Mouse (Mus musculus) cerebellum, adult 2 months (tissue): ENCODE data around the gene Sh2b2. TPM values are rescaled to one million over a fixed set of nuclear protein-coding genes. Genes with fewer than 3 reads are reported as not detected.

ENCODE experiments used
- DNase-seq, 2 experiments: peaks; one replicate each; pipeline ENCODE4 v3.0.0; 2021
- H3K27ac ChIP-seq: fragments of 200-500 bp; 2 replicates; pipeline ENCODE4 v1.5.1; 2012; ENCODE audit warnings: low read length, control low read depth, inconsistent platforms; ENCODE audit not compliant: insufficient read depth
- H3K27me3 ChIP-seq: fragments of 200-500 bp; 2 replicates; pipeline ENCODE4 v1.6.1; 2012; ENCODE audit warnings: inconsistent platforms, mild to moderate bottlenecking, low read length, moderate library complexity; ENCODE audit not compliant: control insufficient read depth, insufficient read depth
- H3K4me1 ChIP-seq: fragments of 200-500 bp; 2 replicates; pipeline ENCODE4 v1.6.1; 2011; ENCODE audit warnings: low read length; ENCODE audit not compliant: control insufficient read depth, insufficient read depth
- H3K4me3 ChIP-seq: fragments of 200-500 bp; replicated peaks from 2 replicates; pipeline ENCODE3; 2011; ENCODE audit warnings: mild to moderate bottlenecking, low read depth, low read length, control low read depth; ENCODE audit not compliant: insufficient read depth
- CTCF ChIP-seq: fragments of 200-500 bp; IDR thresholded peaks from 2 replicates; pipeline ENCODE4 v1.5.1; 2011; ENCODE audit warnings: low read depth, mild to moderate bottlenecking, control low read depth, low read length, moderate library complexity, borderline replicate concordance; ENCODE audit not compliant: insufficient read depth
- POLR2A ChIP-seq: fragments of 200-500 bp; IDR thresholded peaks from 2 replicates; pipeline ENCODE4 v1.6.1; 2011; ENCODE audit warnings: low read length, control low read depth, borderline replicate concordance; ENCODE audit not compliant: insufficient read depth
- WGBS: fragments of 180-500 bp; shearing (Covaris S2); methylation state at CpG from one replicate; pipeline ENCODE4 v1.1.7; 2018; 5-methylcytosine and 5-hydroxymethylcytosine counted together
- polyA plus RNA-seq: library from polyadenylated mRNA; depleted of rRNA; stranded (reverse); fragments of >200 nt; gene quantifications from 2 replicates; pipeline ENCODE4 v1.2.3, GENCODE M21; 2012

The Sh2b2 gene
- polyA plus RNA-seq, 1 experiment = 8.3 TPM

DNA sequence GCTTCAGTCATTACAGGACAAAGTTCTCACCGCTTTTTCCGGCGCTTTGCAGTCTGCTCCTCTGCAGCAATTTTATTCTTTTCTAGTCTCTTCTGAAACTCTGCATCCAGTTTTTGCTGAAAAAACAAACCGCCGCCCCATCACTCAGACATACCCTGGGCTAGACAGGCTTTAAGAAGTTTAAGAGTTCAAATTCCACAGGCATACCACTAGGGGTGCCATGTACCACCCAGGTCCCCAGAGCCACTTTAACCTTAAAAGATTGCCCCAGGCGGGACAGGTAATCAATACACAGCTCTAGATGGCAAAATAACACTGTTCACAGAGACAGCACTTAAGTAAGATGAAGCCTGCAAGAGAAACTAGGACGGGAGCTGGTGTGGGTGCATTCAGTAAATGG is 54.5 kb downstream of the Sh2b2 start:
- no peak overlapping the region for H3K4me3 ChIP-seq
- TF ChIP-seq CTCF (no peak), POLR2A (no peak)

DNA sequence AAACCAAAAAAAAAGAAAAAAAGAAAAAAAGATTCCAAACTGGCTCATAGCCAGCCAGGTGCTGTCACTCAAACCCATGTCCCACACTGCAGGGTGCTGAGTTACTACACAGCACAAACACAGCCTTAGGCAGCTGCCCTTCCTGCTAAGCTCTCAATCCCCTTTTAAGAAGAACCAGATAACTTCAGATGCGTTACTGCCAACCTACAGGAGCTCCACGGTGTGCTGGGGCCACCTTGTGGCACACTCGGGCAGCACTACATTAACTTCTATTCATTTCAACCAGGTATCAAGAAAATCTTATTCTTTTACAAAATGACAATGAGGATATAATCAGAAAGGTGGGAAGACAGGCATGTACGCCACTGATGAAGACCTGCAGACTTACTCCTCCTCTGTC is 59.6 kb downstream of the Sh2b2 start:
- H3K27me3 ChIP-seq = no peaks in the 10 kb centered on the region
- H3K4me3 ChIP-seq = no peak overlapping the region
- no peak overlapping the region for H3K27ac ChIP-seq
- TF ChIP-seq POLR2A (no peak), CTCF (peak; percentile 96)
- H3K4me1 ChIP-seq = no peaks in the 10 kb centered on the region; the same call in 1 of the 2 replicates
- 28% methylated on average over 4 of the region's 4 CpGs for WGBS
- DNase-seq = peak; percentile 46 to 55

More for the DNA sequence above, 54.5 kb downstream of the Sh2b2 start:
- DNase-seq = no peak
- 87% methylated on average over 7 of the region's 7 CpGs for WGBS
- H3K27me3 ChIP-seq = no peaks in the 10 kb centered on the region
- no peak overlapping the region for H3K27ac ChIP-seq
- H3K4me1 ChIP-seq = no peaks in the 10 kb centered on the region; the same call in 1 of the 2 replicates

DNA sequence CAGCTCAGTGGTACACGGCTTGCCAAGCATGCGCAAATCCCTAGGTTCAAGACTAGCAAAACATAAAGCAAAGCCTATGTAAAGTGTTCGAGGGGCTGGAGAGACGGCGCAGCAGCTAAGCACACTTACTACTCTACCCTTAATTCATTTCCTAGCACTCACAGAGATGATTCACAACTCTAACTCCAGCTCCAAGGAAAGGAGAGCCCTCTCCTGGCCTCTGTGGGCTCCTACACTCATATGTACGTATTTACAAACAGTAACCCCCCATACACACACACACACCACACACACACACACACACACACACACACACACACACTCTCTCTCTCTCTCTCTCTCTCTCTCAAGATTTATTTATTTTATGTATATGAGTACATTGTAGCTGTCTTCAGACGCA is 62.6 kb downstream of the Sh2b2 start:
- H3K27ac ChIP-seq = no peak overlapping the region
- no peak for DNase-seq
- H3K27me3 ChIP-seq = no peaks in the 10 kb centered on the region
- no peak overlapping the region for H3K4me3 ChIP-seq
- 81% methylated on average over 7 of the region's 7 CpGs for WGBS
- TF ChIP-seq POLR2A (no peak), CTCF (peak; percentile 6; the same call in 1 of the 2 replicates)
- H3K4me1 ChIP-seq = no peaks in the 10 kb centered on the region; the same call in 1 of the 2 replicates

DNA sequence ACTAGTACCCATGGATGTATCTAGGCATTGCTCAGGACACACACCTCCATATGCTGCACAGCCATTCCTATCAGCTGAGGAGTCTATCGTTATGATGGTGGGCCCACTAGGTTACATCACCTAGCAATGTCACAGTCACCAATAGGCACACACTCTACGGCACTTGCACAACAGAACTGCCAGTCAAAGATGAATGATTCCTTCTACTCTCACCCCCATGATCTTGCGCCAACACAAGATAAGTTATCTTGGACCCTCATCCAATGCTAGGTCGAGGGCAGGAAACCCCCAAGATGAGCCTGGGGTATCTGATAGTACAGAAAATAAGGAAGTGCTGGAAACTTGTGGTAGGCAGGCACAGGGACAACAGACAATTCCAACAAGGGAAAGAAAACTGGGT is 63.5 kb downstream of the Sh2b2 start:
- 95% methylated on average over 4 of the region's 4 CpGs for WGBS
- no peaks in the 10 kb centered on the region for H3K27me3 ChIP-seq
- no peaks in the 10 kb centered on the region; the same call in 1 of the 2 replicates for H3K4me1 ChIP-seq
- DNase-seq = no peak
- H3K27ac ChIP-seq = no peak overlapping the region
- TF ChIP-seq CTCF = no peak
- no peak overlapping the region for H3K4me3 ChIP-seq

DNA sequence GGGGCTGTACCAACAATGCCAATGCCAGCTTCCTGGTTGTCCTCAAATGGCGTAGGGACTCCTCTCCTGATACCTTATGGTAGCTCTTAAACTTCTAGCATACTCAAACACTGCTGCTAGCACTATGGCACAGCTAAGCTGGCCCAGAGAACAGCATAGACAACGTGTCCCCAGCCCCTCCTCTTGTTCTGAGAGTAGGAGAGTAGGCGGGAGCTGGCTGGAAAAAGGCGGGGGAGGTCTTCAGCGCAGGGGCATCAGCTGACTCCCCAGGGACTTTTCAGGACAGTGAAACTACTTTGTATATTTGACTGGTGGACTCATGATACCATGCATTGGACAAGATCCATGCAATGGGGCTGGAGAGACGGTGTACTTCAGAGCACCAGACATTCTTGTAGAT is 64.3 kb downstream of the Sh2b2 start:
- Histone ChIP-seq H3K27me3 (no peaks in the 10 kb centered on the region), H3K4me3 (no peak overlapping the region), H3K27ac (no peak overlapping the region), H3K4me1 (no peaks in the 10 kb centered on the region; the same call in 1 of the 2 replicates)
- 80% methylated on average over 6 of the region's 6 CpGs for WGBS
- no peak for DNase-seq
- TF ChIP-seq POLR2A (no peak), CTCF (no peak)

DNA sequence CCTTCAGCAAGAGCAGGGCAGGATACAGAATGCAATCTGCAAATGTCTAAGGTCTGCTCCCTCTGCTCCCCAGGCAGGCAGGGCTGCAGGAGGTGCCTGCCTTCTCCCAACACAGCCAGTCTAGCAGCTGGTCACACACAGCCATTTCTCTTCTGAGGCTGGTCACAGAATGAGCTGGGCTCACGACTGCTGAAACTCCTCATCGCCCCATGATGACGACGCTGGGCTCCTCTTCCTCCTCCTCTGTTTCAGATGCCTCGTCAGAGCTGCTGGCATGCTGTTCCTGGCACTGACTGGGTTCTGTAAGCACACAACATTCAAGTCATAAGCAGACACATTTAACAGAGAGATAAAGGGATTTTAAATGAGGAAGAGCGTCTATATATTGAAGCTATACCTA is 65.2 kb downstream of the Sh2b2 start:
- no peak overlapping the region for H3K27ac ChIP-seq
- no peak for DNase-seq
- H3K27me3 ChIP-seq = no peaks in the 10 kb centered on the region
- H3K4me3 ChIP-seq = no peak overlapping the region
- 86% methylated on average over 6 of the region's 6 CpGs for WGBS
- TF ChIP-seq CTCF (no peak), POLR2A (no peak)
- no peaks in the 10 kb centered on the region for H3K4me1 ChIP-seq

DNA sequence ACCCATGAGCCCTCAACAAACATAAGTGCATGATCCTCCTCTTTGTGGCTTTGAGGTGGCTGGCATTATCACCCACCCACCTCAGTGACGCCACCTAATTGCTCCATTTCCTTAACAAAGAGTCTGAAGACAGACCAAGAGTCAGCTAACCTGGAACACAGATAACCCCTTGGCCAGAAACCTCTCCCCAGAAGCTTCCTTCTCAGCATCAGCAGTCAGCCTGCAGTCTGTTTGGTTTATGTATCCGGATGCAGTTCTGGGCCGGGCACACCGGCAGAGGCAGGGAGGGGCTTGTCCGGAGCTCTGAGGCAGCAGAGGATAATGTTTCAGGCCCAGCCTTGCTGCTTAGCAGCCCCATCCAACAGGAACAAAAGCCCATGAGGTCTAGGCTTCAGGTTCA is 66.8 kb downstream of the Sh2b2 start:
- DNase-seq = no peak
- H3K4me3 ChIP-seq = no peak overlapping the region
- TF ChIP-seq CTCF (no peak), POLR2A (no peak)
- H3K27me3 ChIP-seq = no peaks in the 10 kb centered on the region
- 76% methylated on average over 5 of the region's 5 CpGs for WGBS
- H3K4me1 ChIP-seq = no peaks in the 10 kb centered on the region
- no peak overlapping the region for H3K27ac ChIP-seq

GRCm38 (mm10) chr5:136173606-136174463 is 72.5 kb downstream of the Sh2b2 start:
- H3K27ac ChIP-seq = no peak overlapping the region
- peaks cover 10% of the 10 kb centered on the region for H3K4me1 ChIP-seq
- H3K27me3 ChIP-seq = no peaks in the 10 kb centered on the region
- 7% methylated on average over 9 of the region's 9 CpGs for WGBS
- peak; percentile 71 to 73 for DNase-seq
- TF ChIP-seq POLR2A = no peak
- TF ChIP-seq CTCF = no peak
- no peak overlapping the region for H3K4me3 ChIP-seq
